Mouse (Mus musculus) MEL (cell line): ENCODE results near the gene Klhdc7b. TPM values are rescaled to one million over a fixed set of nuclear protein-coding genes. Genes with fewer than 3 reads are reported as not detected.
A peak's percentile ranks its signal among the peaks of the same experiment; 100 is the strongest.

ENCODE experiments used
- DNase-seq: peaks from one replicate; pipeline ENCODE4 v3.0.0; 2011; ENCODE audit warnings: low read depth, low spot score
- H3K27ac ChIP-seq: 2 replicates; pipeline ENCODE4 v1.5.1; 2012; ENCODE audit warnings: low read depth, mild to moderate bottlenecking, control low read depth, low read length, moderate library complexity; ENCODE audit not compliant: control insufficient read depth
- H3K27me3 ChIP-seq, 2 experiments: fragments of 150-350 bp in 1 of 2; sonication (generic) in 1 of 2; 2 replicates each; pipeline ENCODE4 v1.6.1; 2012; ENCODE audit warnings: low read length in 2 of 2, mild to moderate bottlenecking in 2 of 2, improper control_type of control experiment in 1 of 2, moderate library complexity in 1 of 2; ENCODE audit not compliant: insufficient read depth in 2 of 2, control insufficient read depth in 1 of 2
- H3K36me3 ChIP-seq, 2 experiments: 2 replicates each; pipeline ENCODE4 v1.6.1; 2012 to 2014; ENCODE audit warnings: low read length in 2 of 2, improper control_type of control experiment in 1 of 2, inconsistent platforms in 1 of 2, mild to moderate bottlenecking in 1 of 2; ENCODE audit not compliant: insufficient read depth in 2 of 2, control insufficient read depth in 1 of 2
- H3K4me1 ChIP-seq, 2 experiments: fragments of 150-350 bp in 1 of 2; sonication (generic) in 1 of 2; 2 replicates each; pipeline ENCODE4 v1.6.1; 2012; ENCODE audit warnings: low read length in 2 of 2, improper control_type of control experiment in 1 of 2, mild to moderate bottlenecking in 1 of 2; ENCODE audit not compliant: insufficient read depth in 2 of 2, control insufficient read depth in 1 of 2
- H3K4me3 ChIP-seq, 2 experiments: fragments of 150-350 bp in 1 of 2; sonication (generic) in 1 of 2; 2 replicates each; pipeline ENCODE4 v1.5.1; 2012; ENCODE audit warnings: low read depth in 2 of 2, low read length in 2 of 2, mild to moderate bottlenecking in 2 of 2, moderate library complexity in 2 of 2, control low read depth in 1 of 2, improper control_type of control experiment in 1 of 2; ENCODE audit not compliant: control insufficient read depth in 1 of 2, insufficient read depth in 1 of 2
- H3K79me2 ChIP-seq: 2 replicates; pipeline ENCODE4 v1.6.1; 2012; ENCODE audit warnings: mild to moderate bottlenecking, low read length, moderate library complexity; ENCODE audit not compliant: control insufficient read depth, poor library complexity, insufficient read depth
- H3K9ac ChIP-seq: 2 replicates; pipeline ENCODE4 v1.6.1; 2012; ENCODE audit warnings: low read depth, mild to moderate bottlenecking, control low read depth, low read length, moderate library complexity; ENCODE audit not compliant: control insufficient read depth, poor library complexity, severe bottlenecking
- H3K9me3 ChIP-seq: fragments of 150-350 bp; sonication (generic); replicated peaks from 2 replicates; pipeline ENCODE4 v1.6.1; 2012; ENCODE audit warnings: mild to moderate bottlenecking, low read length, improper control_type of control experiment, moderate library complexity; ENCODE audit not compliant: insufficient read depth
- BHLHE40 ChIP-seq: IDR thresholded peaks from 2 replicates; pipeline ENCODE4 v1.6.1; 2012; ENCODE audit warnings: low read depth, mild to moderate bottlenecking, inconsistent platforms, low read length, improper control_type of control experiment, borderline replicate concordance
- CTCF ChIP-seq, 3 experiments: IDR thresholded peaks in 2 of 3; conservative IDR thresholded peaks in 1 of 3; 2 replicates each; pipeline ENCODE4 v1.5.1; 2011 to 2012; ENCODE audit warnings: low read length in 3 of 3, low read depth in 2 of 3, mild to moderate bottlenecking in 2 of 3, improper control_type of control experiment in 1 of 3, inconsistent platforms in 1 of 3, mixed read lengths in 1 of 3, moderate library complexity in 1 of 3; ENCODE audit not compliant: control insufficient read depth in 1 of 3, insufficient read depth in 1 of 3, poor library complexity in 1 of 3, severe bottlenecking in 1 of 3
- ELF1 ChIP-seq: IDR thresholded peaks from 2 replicates; pipeline ENCODE4 v1.6.1; 2014; ENCODE audit warnings: low read depth, mild to moderate bottlenecking, inconsistent platforms, low read length, improper control_type of control experiment, moderate library complexity
- EP300 ChIP-seq, 2 experiments: IDR thresholded peaks; 2 replicates each; pipeline ENCODE4 v1.6.1; 2011; ENCODE audit warnings: improper control_type of control experiment in 2 of 2, low read length in 2 of 2, low read depth in 1 of 2, mild to moderate bottlenecking in 1 of 2
- ETS1 ChIP-seq: IDR thresholded peaks from 2 replicates; pipeline ENCODE4 v1.6.1; 2012; ENCODE audit warnings: low read depth, mild to moderate bottlenecking, inconsistent platforms, low read length, improper control_type of control experiment, moderate library complexity
- GATA1 ChIP-seq: IDR thresholded peaks from 2 replicates; pipeline ENCODE4 v1.6.1; 2011; ENCODE audit warnings: low read depth, low read length, improper control_type of control experiment
- HCFC1 ChIP-seq: IDR thresholded peaks from 2 replicates; pipeline ENCODE4 v1.6.1; 2012; ENCODE audit warnings: low read depth, mild to moderate bottlenecking, inconsistent platforms, low read length, improper control_type of control experiment, moderate library complexity
- JUND ChIP-seq: IDR thresholded peaks from 2 replicates; pipeline ENCODE4 v1.6.1; 2011; ENCODE audit warnings: low read depth, mild to moderate bottlenecking, improper control_type of control experiment, low read length
- MAFK ChIP-seq: IDR thresholded peaks from 2 replicates; pipeline ENCODE4 v1.6.1; 2011; ENCODE audit warnings: low read depth, mild to moderate bottlenecking, low read length, improper control_type of control experiment, borderline replicate concordance
- MAZ ChIP-seq: IDR thresholded peaks from 2 replicates; pipeline ENCODE4 v1.6.1; 2012; ENCODE audit warnings: low read depth, mild to moderate bottlenecking, inconsistent platforms, low read length, improper control_type of control experiment
- NRF1 ChIP-seq: IDR thresholded peaks from 2 replicates; pipeline ENCODE4 v1.6.1; 2014; ENCODE audit warnings: low read depth, mild to moderate bottlenecking, inconsistent platforms, low read length, improper control_type of control experiment, moderate library complexity; ENCODE audit not compliant: poor library complexity, insufficient read depth, severe bottlenecking
- POLR2A ChIP-seq, 2 experiments: IDR thresholded peaks; 2 replicates each; pipeline ENCODE4 v1.6.1; 2011 to 2012; ENCODE audit warnings: low read length in 2 of 2, mild to moderate bottlenecking in 2 of 2, control low read depth in 1 of 2, improper control_type of control experiment in 1 of 2, low read depth in 1 of 2, moderate library complexity in 1 of 2; ENCODE audit not compliant: control insufficient read depth in 1 of 2, insufficient read depth in 1 of 2, poor library complexity in 1 of 2
- POLR2AphosphoS2 ChIP-seq: IDR thresholded peaks from 2 replicates; pipeline ENCODE4 v1.6.1; 2011; ENCODE audit warnings: low read length, improper control_type of control experiment
- POLR2AphosphoS5 ChIP-seq: IDR thresholded peaks from 2 replicates; pipeline ENCODE4 v1.6.1; 2012; ENCODE audit warnings: low read depth, borderline replicate concordance, mild to moderate bottlenecking, inconsistent platforms, low read length, moderate library complexity, mixed read lengths
- RCOR1 ChIP-seq: IDR thresholded peaks from 2 replicates; pipeline ENCODE4 v1.6.1; 2012; ENCODE audit warnings: low read depth, mild to moderate bottlenecking, inconsistent platforms, low read length, improper control_type of control experiment
- SIN3A ChIP-seq: IDR thresholded peaks from 2 replicates; pipeline ENCODE4 v1.6.1; 2012; ENCODE audit warnings: low read length, improper control_type of control experiment, inconsistent platforms
- SMC3 ChIP-seq: IDR thresholded peaks from 2 replicates; pipeline ENCODE4 v1.6.1; 2011; ENCODE audit warnings: low read depth, low read length, improper control_type of control experiment
- TCF12 ChIP-seq: IDR thresholded peaks from 2 replicates; pipeline ENCODE4 v1.6.1; 2014; ENCODE audit warnings: low read depth, mild to moderate bottlenecking, inconsistent platforms, low read length, improper control_type of control experiment, moderate library complexity
- UBTF ChIP-seq: IDR thresholded peaks from 2 replicates; pipeline ENCODE4 v1.6.1; 2012; ENCODE audit warnings: low read depth, mild to moderate bottlenecking, inconsistent platforms, low read length, improper control_type of control experiment, moderate library complexity, borderline replicate concordance; ENCODE audit not compliant: insufficient read depth
- USF2 ChIP-seq, 2 experiments: IDR thresholded peaks; 2 replicates each; pipeline ENCODE4 v1.6.1; 2011 to 2012; ENCODE audit warnings: improper control_type of control experiment in 2 of 2, low read length in 2 of 2, borderline replicate concordance in 1 of 2, inconsistent platforms in 1 of 2, low read depth in 1 of 2, mild to moderate bottlenecking in 1 of 2; ENCODE audit not compliant: insufficient read depth in 1 of 2
- ZMIZ1 ChIP-seq: IDR thresholded peaks from 2 replicates; pipeline ENCODE4 v1.6.1; 2012; ENCODE audit warnings: low read depth, mild to moderate bottlenecking, inconsistent platforms, low read length, improper control_type of control experiment, moderate library complexity
- ZNF384 ChIP-seq: IDR thresholded peaks from 2 replicates; pipeline ENCODE4 v1.6.1; 2012; ENCODE audit warnings: low read depth, mild to moderate bottlenecking, inconsistent platforms, low read length, improper control_type of control experiment
- polyA plus RNA-seq, 2 experiments: library from polyadenylated mRNA; stranded (reverse) in 1 of 2; unstranded in 1 of 2; fragments of >175 nt in 1 of 2; fragments of >200 nt in 1 of 2; gene quantifications; 2 replicates each; pipeline versions ENCODE4 v1.2.1 to v1.2.4; 2012; ENCODE audit warnings: low replicate concordance in 2 of 2, low read depth in 1 of 2; ENCODE audit not compliant: insufficient read length in 2 of 2, insufficient read depth in 1 of 2, missing spikeins in 1 of 2
- total RNA-seq: library from RNA; depleted of rRNA; stranded (reverse); fragments of 300-350 nt; gene quantifications from 2 replicates; pipeline ENCODE4 v1.2.3, GENCODE M21; 2012

Gene Klhdc7b
- total and polyA plus RNA-seq, 3 experiments: 0.01 TPM; not detected in 2

- Histone ChIP-seq H3K27me3 (no peaks in the 10 kb centered on the region), H3K9me3 (no peaks in the 10 kb centered on the region), H3K4me1 (peaks cover 12 to 18% of the 10 kb centered on the region in 2 experiments), H3K36me3 (peaks cover 0 to 12% of the 10 kb centered on the region in 2 experiments; a peak in 2 of 4 replicates), H3K27ac (no peak overlapping the region), H3K9ac (no peak overlapping the region), H3K79me2 (no peaks in the 10 kb centered on the region), H3K4me3 (no peak overlapping the region)
- DNase-seq: peak; percentile 32
- TF ChIP-seq SIN3A (peak; percentile 23; the same call in 1 of the 2 replicates), POLR2A (IDR thresholded peaks at IDR 0.05; ENCODE audit: control insufficient read depth in 1 of 2, insufficient read depth in 1 of 2, low read depth in 1 of 2, low read length in 2 of 2, poor library complexity in 1 of 2) (no peak), POLR2AphosphoS5 (no peak), EP300 (IDR thresholded peaks at IDR 0.05; ENCODE audit: low read depth in 1 of 2, low read length in 2 of 2) (peak; percentile 76 to 81), ZNF384 (no peak), MAZ (no peak), ETS1 (peak; percentile 44; the same call in 1 of the 2 replicates), CTCF (IDR thresholded peaks at IDR 0.05 in 2 of 3, conservative IDR thresholded peaks at IDR 0.05 in 1 of 3; ENCODE audit: control insufficient read depth in 1 of 3, insufficient read depth in 1 of 3, low read depth in 2 of 3, low read length in 3 of 3, poor library complexity in 1 of 3, severe bottlenecking in 1 of 3) (no peak), UBTF (no peak), ELF1 (no peak), TCF12 (peak; percentile 67), GATA1 (peak; percentile 74), RCOR1 (peak; percentile 71), BHLHE40 (peak; percentile 97)
These were observed 15.0 kb downstream of the Klhdc7b start for GRCm38 (mm10) chr15:89399716-89400115.

DNA sequence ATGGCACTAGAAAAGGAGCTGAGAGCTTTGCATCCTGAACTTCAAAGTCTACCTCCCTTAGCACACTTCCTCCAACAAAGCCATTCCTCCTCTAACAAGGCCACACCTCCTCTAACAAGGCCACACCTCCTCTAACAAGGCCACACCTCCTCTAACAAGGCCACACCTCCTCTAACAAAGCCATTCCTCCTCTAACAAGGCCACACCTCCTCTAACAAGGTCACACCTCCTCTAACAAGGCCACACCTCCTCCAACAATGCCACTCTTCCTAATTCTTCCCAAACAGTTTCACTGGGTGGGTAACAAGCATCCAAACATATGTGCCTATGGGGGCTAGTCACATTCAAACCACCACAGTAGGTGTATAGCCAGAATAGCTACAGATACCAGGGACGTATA, 17.8 kb downstream of the Klhdc7b start:
- H3K36me3 ChIP-seq: peaks cover 0 to 23% of the 10 kb centered on the region in 2 experiments; a peak in 2 of 4 replicates
- TF ChIP-seq HCFC1 (no peak), NRF1 (no peak), ZMIZ1 (no peak), EP300 (IDR thresholded peaks at IDR 0.05; ENCODE audit: low read depth in 1 of 2, low read length in 2 of 2) (no peak), BHLHE40 (no peak), POLR2A (IDR thresholded peaks at IDR 0.05; ENCODE audit: control insufficient read depth in 1 of 2, insufficient read depth in 1 of 2, low read depth in 1 of 2, low read length in 2 of 2, poor library complexity in 1 of 2) (no peak), RCOR1 (no peak), MAFK (no peak), TCF12 (no peak), UBTF (no peak), SMC3 (no peak), USF2 (IDR thresholded peaks at IDR 0.05; ENCODE audit: borderline replicate concordance in 1 of 2, insufficient read depth in 1 of 2, low read depth in 1 of 2, low read length in 2 of 2) (no peak), JUND (no peak), POLR2AphosphoS2 (no peak)
- TF ChIP-seq, all 39 proteins: peak for 0
- Histone ChIP-seq H3K9me3 (no peaks in the 10 kb centered on the region), H3K4me1 (peaks cover 21 to 36% of the 10 kb centered on the region in 2 experiments), H3K79me2 (no peaks in the 10 kb centered on the region), H3K9ac (no peak overlapping the region), H3K27me3 (no peaks in the 10 kb centered on the region), H3K27ac (no peak overlapping the region), H3K4me3 (no peak overlapping the region)
- peak; percentile 46 for DNase-seq
